Mouse (Mus musculus): ENCODE data around the gene Gap43.

DNA sequence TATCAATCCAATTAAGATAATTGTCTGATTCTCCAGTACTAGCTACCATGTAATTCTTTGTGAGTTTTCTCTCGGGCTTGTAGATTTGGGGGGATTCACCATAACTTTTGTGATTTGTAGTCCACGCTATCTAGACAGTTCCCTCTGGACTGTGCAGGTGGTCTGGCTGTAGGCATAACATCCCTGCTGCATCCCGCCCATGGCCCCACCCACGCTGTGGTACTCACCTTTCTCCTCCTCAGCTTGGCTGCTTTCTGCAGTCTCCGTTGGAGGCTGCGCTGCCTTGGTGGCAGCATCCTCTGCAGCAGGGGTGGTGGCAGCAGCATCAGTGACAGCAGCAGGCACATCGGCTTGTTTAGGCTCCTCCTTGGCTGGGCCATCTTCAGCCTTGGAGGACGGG, 48.9 kb downstream of the Gap43 start:
- TF ChIP-seq USF2 (conservative IDR thresholded peaks at IDR 0.05; ENCODE audit: low read depth, low read length) = no peak
- TF ChIP-seq EP300 (IDR thresholded peaks at IDR 0.05; ENCODE audit: low read length) = no peak
